Mouse (Mus musculus) megakaryocyte progenitor cell, adult 5-6 weeks (primary cell): Measurements from ENCODE around the gene Pde8a. TPM values are rescaled to one million over a fixed set of nuclear protein-coding genes. Genes with fewer than 3 reads are reported as not detected.

Experiments
- ATAC-seq: replicated peaks from 2 replicates; pipeline ENCODE4 v1.8.0; 2016; ENCODE audit warnings: mild to moderate bottlenecking, moderate TSS enrichment, inconsistent platforms; ENCODE audit not compliant: poor library complexity
- total RNA-seq, 2 experiments: library from RNA; stranded (forward) in 1 of 2; stranded (reverse) in 1 of 2; fragments of 157-497, 149-512 nt in 1 of 2; fragments of 200-1000 nt in 1 of 2; gene quantifications; 2 replicates each; pipeline versions ENCODE4 v1.2.3 to v1.2.4; 2015 to 2017

Pde8a gene
- total RNA-seq, 2 experiments from 2014 or later, result 2.4 to 9.4 TPM

DNA sequence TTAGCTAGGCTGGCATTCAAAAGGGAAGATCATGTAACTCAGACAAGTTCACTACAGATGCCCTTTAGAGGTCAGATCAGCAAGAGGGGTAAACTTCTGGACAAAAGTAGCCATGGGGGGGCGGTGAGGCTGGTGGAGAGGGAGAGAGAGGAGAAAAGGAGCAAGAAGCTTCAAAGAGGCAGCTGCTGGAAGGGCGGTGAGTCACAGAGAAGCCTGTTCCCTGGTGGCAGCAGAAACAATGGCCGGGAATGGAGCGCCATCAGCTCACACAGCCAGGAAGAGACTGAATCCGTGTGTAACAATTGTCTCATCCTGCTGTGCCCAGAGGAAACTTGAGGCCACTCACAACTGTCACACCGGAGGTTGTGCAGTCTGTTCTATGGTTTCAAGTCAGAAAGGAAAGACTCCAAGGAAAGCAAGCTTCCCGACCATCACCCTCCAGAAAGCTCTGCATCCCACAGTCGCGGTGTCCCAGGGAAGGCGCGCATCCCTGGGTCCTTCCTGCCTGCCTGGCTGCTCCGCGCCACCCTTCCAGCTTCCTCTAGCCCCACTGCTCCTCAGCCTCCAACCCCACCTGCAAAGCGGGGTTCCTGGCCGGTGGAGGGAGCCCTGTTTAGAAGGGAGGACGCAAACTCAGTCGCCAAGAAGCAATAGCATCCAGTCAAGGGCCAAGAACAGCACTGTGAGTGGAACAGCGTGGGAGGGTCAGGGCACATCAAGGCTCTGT lies 122.5 kb downstream of the Pde8a start:
- ATAC-seq, result no peak

DNA sequence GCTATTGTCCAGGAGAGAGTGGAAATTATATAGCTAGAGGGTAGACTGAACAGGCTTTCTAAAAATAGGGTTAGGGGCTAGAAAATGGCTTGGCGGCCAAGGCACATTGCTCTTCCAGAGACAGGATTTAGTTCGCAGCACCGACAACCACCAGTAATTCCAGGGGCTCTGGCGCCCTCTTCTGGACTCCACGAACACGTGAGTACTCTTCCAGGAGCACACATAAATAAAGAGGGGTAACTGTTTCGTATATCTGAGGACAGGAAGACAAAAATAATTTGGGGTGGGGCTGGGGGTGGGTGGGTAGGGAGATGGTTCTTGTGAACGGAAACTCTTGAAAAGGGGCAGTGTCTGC lies 123.0 kb downstream of the Pde8a start:
- ATAC-seq, result peak; percentile 51; the same call in 1 of the 2 replicates

DNA sequence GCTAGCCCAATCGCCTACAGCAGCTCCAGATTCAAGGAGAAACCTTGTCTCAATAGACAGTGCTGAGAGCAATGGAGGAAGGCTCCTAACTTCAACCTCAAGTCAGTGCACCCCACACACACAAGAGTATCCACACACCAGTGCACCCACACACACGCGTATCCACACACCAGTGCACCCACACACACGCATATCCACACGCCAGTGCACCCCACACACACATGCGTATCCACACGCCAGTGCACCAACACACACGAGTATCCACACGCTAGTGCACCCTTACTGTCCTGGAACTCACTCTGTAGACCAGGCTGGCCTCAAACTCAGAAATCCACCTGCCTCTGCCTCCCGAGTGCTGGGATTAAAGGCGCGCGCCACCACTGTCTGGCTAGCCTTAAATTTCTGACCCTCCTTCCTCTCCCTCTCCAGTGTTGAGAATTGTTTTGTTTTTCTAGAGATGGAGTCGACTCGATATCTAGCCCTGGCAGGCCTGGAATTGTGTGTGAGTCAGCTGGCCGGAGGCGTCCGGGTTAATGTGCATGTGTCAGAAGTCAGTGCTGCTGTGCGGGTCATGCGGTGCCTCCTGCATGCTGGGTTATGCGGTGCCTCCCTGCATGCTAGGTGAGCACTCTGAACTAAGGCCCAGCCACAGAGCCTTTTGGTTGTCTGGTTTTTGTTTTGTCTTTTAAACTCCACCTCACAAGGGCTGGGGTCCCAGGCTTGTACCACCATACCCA lies 124.6 kb downstream of the Pde8a start:
- ATAC-seq, result no peak

DNA sequence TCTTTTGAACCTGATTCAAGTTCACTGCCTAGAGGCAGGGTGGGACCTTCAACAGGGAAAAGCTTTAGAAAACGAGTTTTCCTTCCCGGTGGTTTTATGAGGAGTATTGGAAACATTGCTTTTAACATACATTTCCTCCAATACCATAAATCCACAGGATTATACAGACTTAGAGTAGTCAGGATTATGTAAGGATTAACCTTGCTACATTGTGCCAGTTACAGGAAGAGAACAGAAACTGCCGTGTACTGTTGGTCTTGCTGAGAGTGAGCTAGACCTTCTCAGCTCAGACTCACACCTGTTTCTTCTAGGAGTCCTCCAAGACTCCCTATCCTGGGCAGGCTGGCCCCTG lies 125.1 kb downstream of the Pde8a start:
- no peak for ATAC-seq

DNA sequence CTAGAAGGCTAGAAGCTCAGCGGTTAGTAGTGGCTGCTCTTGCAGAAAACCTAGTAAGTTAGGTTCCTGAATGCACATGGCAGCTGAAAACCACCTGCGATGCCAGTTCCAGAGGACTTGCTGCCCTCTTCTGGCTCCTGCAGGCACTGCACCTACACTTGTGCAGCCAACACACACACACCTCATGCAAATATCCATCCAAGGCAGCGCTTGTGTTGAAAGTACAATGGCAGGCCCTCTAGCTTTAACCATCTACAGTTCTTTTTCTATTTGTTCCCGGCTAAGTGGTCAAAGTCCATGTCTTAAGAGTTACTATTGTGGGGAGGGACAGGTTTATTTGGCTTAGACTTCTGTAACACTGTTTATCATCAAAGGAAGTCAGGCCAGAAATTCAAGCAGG lies 126.4 kb downstream of the Pde8a start:
- ATAC-seq, result peak; percentile 70

DNA sequence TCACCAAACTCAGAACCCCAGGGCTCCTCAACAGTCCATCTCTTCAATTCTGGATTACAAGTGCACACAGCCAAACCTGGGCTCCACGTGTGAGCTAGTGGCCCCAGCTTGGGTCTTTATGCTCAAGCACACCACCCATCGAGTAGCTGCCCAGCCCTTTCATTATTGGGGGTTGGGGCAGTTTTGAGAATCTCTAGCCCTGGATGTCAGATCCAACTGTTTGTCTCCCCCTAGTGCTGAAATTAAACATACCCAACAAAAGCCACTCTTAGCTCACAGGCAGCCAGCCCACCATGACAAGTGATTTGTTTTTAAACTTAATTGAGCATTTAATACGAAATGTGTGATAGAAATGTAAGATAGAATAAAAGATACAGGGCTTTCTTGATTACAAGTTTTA lies 128.2 kb downstream of the Pde8a start:
- peak; percentile 25 for ATAC-seq

DNA sequence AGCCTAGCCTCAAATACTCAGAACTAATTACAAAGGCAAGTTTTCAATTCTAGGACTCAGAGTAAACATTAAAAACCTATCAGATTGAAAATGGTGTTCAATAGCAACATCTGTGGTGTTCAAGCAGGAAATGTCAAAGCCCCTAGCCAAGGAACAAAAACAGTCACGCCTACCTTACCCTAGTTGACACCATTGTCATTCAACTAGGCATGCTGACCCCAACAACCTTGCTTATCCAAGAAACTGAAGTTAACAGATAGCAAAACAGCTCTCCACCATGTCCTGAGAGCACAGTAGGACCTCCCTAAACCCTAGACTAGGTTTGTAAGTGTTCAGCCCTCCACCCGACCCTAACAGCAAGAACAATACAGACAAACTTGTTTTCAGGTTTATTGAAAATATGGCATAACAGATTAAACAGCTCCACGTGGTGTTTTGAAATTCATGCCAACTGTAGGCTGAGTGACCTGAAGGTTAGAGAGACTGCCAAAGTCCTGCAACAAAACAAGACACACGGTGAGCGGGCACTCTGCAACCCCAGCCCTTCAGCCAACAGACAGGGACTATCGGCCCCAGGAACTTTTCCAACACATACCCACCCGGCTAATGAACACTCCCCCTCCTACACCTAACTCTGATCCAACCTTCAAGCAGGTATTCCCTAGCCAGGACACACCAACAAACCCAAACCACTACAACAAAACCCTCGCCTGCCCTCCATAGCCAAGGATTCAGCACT lies 129.1 kb downstream of the Pde8a start:
- no peak for ATAC-seq

DNA sequence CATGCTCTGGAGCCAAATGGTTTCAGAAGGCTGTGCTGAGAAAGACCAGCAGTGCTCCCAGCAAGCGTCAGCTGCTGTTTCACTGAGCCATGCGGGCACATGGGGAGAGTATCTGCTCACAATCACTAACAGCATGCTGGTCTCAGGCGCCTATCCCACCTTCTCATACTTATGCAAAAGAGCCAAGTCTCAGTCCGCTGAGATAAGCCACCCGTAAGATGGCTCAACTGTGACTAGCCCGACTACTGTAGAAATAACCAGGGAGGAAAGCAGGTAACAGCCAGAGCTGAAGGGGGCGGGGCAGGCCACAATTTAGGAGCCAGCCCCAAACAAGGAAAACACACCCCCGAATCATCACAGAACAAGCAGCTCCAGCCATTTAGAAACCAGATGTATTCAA lies 129.9 kb downstream of the Pde8a start:
- ATAC-seq, result peak; percentile 29

DNA sequence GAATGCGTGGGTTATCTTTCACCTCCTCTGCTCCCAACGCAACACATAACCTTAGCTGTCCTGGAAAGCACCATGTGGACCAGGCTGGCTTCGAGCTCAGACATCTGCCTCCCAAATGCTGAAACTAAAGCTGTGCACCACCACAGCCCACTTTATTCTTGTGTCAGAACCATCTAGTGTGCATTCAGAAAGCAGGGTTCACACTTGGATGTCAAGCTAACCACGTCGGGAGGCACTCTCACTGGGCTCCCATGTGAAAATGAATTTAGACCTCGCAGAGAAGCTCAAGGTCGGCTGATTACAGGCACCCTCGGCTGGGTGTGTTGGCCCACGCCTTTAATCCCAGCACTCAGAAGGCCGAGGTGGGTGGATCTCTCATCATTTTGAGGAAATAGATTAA lies 130.4 kb downstream of the Pde8a start:
- no peak for ATAC-seq

DNA sequence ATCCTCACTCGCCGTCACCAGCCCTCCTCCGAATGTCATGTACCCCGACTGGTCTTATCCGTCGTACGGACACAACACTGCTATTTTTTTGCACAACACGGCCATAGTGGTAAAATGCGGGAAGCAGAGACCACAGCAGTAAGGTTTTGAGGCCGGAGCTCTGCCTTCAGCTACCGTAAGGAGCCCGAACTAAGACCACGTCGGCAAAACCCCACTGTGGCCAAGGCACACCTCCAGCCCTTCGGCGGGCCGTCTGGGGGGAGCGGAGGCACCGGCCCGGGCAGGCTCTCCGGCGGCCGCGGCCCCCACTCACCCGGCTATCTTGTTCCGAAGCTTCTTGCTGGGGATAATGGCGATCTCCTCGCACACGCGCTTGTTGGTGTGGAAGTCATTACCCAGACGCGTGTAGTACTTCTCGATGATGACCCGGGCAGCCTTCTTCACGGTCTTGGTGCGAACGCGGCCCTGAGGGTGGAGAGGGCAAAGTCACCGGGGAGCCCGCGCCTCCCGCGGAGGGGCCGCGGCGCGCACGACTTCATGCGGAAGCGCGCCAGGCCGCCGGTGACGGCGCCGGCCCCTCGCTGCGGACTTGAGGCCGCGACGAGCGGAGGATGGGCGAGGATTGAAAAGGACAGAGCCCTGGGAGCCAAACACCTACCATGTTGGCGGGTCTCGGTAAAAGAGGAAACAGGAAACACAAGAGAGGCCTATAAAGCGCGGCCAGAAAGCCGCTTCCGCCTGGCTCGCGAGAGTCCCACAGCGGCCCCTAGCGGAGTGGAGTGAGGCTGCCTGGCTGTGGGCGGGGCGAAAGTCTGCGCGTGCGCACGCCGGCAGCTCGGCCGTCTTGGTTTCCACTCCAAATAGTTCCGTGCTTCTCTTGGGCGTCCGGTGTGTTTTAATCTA lies 131.4 kb downstream of the Pde8a start, which contains the start of gene Rps17:
Gene Rps17 (minus strand): TSS at position 711 of the 903 bp plus-strand sequence.
- ATAC-seq, result peak; percentile 79

DNA sequence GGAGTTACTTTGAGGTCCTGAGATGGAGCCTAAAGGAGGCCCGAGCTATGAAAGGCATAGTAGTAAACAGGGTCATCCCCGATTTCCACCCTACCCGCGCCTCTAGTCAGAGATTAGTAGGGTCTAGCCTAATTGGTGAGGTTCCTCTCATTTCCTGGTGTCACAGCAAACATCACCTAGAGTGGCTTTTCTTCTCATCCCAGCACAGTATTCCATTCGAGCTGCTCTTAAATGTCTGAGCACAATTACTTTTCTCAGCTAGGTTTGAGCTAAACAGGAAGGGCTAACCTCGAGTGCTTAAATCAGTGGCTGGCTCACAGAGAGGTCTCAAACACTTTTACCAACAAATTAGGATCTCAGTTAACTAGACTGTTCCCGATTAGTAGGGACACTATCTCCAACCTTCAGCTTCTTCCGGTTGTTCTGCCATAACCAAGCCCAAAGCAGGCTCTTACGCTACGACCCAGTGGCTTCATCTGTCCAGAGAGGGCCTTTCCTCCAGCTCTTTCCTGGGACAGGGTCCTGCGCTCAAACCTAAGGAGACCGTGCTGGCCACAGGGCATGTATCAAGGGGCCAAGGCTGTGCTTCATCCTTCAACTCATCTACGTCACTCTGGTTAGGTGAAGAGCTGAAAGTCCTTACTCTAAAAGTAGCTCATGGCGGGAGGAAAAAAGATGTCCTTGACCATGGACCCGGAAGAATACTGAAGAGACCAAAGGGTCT lies 132.2 kb downstream of the Pde8a start:
- ATAC-seq, result peak; percentile 9; the same call in 1 of the 2 replicates

DNA sequence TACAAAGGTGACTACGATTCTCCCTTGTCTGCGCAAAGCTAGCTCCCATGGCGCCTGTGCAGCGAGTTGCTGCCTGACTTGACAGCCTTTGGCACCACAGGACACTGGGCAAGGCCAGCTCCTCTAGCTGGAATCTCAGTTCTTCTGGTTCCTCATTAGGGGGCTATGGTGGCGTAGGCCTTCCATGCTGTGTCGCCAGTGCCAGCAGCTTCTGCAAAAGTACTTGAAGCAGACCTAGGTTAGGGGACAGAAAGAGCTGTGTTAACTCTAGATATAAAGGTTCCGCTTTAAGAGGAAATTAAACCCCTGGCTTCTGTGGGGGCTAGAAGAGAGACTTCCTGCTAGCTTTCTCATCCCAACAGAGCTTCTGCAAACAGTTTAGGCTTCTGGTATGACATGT lies 134.8 kb downstream of the Pde8a start:
- ATAC-seq, result peak; percentile 17

DNA sequence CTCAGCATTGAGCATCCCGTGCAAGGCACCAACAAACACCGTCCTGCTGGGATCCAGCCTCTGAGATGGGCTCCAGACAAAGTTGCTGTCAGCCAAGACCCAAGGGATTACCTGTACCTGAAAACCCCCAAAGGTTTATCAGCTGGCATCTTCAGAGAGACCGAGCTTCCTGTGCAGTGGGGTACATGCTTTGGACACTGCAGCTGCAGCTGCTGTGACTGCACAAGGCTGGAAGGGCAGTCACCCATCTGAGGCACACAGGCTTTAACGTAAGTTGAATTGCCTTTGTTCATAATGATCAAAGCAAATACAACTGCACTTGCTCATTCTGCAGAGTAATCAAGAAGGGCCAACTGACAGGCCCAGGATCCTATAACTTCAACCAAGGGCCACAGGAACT lies 138.4 kb downstream of the Pde8a start:
- no peak for ATAC-seq

DNA sequence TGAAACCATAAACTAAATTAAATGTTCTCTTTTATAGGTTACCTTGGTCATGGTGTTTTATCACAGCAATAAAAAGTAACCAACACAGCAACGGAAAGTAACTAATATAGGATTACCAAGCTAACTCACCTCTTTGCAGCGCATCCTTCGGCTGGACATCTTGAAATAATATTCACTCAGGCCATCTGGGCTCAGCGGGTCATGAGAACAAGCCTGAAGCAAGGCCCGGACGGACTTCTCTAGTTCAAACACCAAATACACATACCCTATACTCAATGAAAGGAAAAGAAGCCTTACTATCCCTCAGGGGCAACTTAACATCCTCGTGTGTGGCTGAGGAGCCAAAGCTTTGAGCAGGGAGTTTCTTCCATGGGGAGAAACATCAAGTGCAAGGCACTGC lies 142.3 kb downstream of the Pde8a start:
- no peak for ATAC-seq

DNA sequence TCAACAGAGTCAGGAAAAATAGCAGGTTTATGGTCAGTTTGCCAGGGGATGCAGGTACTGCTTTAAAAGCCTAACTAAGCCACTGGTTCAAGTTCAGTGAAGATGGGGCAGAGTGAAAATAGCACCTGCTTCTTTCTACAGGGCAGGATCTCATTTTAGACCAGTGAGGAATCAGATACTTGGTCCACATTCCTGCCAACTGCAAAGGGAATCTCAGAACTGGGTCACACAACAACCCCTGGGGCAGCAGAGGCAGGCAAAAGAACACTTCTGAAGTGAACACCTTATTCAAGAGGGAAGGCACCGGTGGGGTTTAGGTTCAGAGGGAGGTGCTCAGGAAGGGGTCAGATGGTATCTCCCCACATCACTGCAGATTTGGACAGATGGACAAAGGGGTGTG lies 143.0 kb downstream of the Pde8a start:
- no peak for ATAC-seq

DNA sequence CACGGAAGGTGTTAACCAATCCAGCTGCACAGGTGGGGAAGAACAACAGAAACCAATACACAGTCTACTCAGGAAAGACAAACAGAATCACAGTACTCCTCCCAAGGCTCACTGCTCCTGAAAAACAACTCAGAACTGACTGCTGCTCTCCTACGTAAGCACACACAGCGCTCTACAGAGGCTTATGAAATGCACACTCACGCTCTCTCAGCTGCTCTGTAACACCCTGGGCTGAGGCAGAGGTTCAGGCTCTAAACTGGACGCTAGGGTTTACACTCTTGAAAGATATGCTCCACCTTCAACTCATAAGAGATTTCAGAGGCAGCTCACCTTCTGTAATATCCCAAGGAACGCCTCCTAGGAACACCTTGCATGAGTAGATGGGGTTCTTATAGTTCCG lies 143.6 kb downstream of the Pde8a start:
- ATAC-seq, result no peak

DNA sequence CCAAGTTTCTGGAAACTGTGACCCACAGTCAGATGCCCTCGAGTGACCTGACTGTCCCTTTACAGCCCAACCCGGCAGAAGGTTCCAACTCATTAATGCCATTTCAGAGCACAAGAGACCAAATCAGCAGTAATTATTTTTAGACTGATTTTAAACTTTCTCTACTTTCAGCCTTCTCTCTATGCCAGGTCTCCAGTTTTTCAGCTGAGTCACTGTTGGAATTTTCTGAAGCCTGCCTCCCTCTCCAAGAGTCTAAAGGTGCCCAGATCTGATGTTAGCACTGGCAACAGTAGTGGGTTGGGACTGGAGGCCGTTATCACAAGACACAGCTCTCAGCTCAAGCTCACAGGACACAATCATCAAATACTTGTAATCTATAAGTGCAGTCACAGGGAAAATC lies 154.6 kb downstream of the Pde8a start:
- ATAC-seq, result no peak

DNA sequence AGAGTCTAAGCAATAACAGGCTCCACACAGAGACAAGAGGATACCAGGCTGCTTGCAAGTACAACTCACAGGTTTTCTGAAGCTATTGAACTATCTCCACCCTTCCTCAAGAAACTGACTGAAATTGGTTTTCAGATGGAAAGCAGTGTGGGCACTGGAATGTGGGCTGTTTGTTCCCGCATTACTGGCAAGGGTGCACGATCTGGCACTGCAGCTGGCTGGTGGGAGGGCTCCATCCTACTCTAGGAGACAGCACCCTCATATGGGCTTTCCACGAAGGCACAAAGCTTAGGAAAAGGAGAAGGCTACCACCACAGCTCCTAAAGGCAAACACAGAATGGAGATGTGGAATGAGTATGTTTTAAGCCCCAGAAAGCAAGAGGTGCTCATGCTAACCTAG lies 156.3 kb downstream of the Pde8a start:
- ATAC-seq, result no peak

DNA sequence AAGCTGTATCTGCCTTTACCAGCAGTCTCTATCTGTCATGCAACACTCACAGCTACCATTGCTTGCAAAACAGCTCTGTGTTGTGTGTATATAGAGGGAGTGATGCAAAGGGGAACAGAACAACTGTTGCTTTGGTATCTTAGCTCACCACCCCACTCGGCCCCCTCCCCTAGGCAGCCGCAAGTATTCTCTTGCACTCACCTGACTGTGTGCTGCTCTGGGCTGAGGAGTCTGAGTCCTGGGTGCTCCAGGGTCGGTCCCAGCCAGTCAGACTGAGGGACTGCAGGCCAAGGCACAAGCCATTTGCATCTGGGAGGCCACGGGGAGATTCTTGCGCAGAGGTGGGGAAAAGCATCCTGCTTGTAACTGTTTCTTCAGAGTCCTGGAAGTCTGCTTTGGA lies 158.4 kb downstream of the Pde8a start:
- no peak for ATAC-seq

DNA sequence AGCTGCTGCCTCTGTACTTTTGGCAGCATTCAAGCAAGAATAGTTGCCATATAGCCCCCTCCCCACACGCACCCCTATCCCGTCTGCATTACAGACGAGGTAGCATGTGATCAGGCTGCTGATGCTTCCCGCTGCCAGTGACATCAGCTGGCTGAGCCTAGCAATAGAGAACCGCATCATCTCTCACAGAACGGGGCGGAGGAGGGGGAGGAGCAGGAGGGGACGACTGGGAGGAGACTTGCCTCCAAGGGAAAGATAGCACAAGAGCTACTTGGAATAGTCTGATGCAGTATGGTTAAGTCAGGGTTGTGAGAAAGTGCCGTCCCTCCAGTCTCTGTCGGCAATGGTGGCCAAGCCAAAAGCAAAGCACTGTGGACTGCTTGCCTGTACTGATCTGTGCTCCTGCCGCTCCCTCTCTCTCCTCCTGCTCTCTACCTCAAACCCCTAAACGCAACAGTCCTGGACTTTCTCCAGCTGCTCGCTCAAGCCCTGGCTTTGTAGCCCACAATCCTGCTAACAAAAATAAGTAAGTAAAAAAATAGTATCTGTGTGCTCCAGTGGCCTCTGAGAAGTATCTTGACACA lies 159.0 kb downstream of the Pde8a start:
- ATAC-seq, result 0 out of 2 replicates have a peak, but pooled peaks have one; percentile 20
